7 mouse cellular contexts compared by ENCODE assay signal in the genomic region with DNA sequence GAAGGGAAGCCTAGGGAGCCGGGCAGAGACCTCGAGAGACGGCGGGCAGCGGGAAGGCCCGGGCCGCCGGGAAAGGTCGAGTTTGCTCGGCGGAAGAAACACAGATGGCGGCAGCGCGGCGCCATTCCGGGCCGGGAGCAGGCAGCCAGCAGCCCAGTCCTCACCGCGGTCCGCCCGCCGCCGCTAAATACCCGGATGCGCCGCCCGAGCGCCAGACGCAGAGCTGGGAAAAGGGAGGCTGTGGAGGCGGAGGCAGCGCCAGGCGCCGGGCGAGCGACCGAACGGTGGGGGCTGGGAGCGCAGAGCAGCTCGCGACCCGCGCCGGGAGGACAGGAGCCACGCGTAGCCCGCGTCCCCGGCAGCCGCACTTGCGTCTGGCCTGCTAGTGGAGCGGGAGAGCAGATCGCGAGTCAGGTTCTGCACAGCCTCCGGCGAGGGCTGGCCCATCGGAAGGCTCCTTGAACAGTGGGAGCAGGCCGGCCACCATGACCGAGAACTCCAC. TPM values are rescaled to one million over a fixed set of nuclear protein-coding genes. Genes with fewer than 3 reads are reported as not detected.
DNase-seq lines count a peak whose midpoint lies in the region; ATAC-seq and TF ChIP-seq lines count a peak whose summit lies in the region.

A gene (plus strand): TSS at position 214 of the 502 bp plus-strand sequence.

- TF ChIP-seq CTCF in kidney, adult 2 months (conservative IDR thresholded peaks at IDR 0.05; ENCODE audit: insufficient read depth, insufficient read length, low read depth, low read length) = no peak
- TF ChIP-seq CTCF in small intestine, adult 2 months (IDR thresholded peaks at IDR 0.05; ENCODE audit: extremely low read depth, insufficient read length, insufficient replicate concordance, low read depth, low read length) = no peak

- H3K4me3 ChIP-seq in embryonic facial prominence, embryonic 11.5 days (ENCODE audit: low read depth, low read length) = peak within 1 kb of the TSS; percentile 58
- H3K4me3 ChIP-seq in kidney, adult 2 months (ENCODE audit: insufficient read depth, low read depth, low read length) = peak within 1 kb of the TSS; percentile 69
- peak within 1 kb of the TSS; percentile 82 for H3K4me3 ChIP-seq in limb, embryonic 11.5 days (ENCODE audit: low read depth, low read length)
- H3K4me3 ChIP-seq in midbrain, embryonic 13.5 days (replicated peaks) = peak within 1 kb of the TSS; percentile 60
- peak within 1 kb of the TSS; percentile 98 for H3K4me3 ChIP-seq in small intestine, adult 2 months (ENCODE audit: low read depth, low read length)

- H3K36me3 ChIP-seq in embryonic facial prominence, embryonic 11.5 days (replicated peaks; ENCODE audit: control insufficient read depth, insufficient read depth, low read depth, low read length) = no peaks in the 10 kb centered on the region
- no peaks in the 10 kb centered on the region for H3K36me3 ChIP-seq in kidney, adult 2 months (ENCODE audit: control insufficient read depth, insufficient read depth, low read length)
- no peaks in the 10 kb centered on the region for H3K36me3 ChIP-seq in limb, embryonic 11.5 days (ENCODE audit: control insufficient read depth, insufficient read depth, low read length)
- H3K36me3 ChIP-seq in midbrain, embryonic 13.5 days = no peaks in the 10 kb centered on the region
- H3K36me3 ChIP-seq in small intestine, adult 2 months (ENCODE audit: control insufficient read depth, insufficient read depth, low read length) = no peaks in the 10 kb centered on the region

- H3K4me2 ChIP-seq in embryonic facial prominence, embryonic 11.5 days (ENCODE audit: low read depth, low read length) = peak within 1 kb of the TSS; percentile 93
- peak within 1 kb of the TSS; percentile 99 for H3K4me2 ChIP-seq in limb, embryonic 11.5 days (ENCODE audit: low read depth, severe bottlenecking)
- peak within 1 kb of the TSS; percentile 99 for H3K4me2 ChIP-seq in midbrain, embryonic 13.5 days (replicated peaks)

- peak within 1 kb of the TSS; percentile 100 for H3K9ac ChIP-seq in embryonic facial prominence, embryonic 11.5 days (replicated peaks; ENCODE audit: low read length)
- peak within 1 kb of the TSS; percentile 100 for H3K9ac ChIP-seq in limb, embryonic 11.5 days (ENCODE audit: low read length)
- peak within 1 kb of the TSS; percentile 99 for H3K9ac ChIP-seq in midbrain, embryonic 13.5 days (replicated peaks)

- DNase-seq in adrenal gland, postnatal 25 days = peak; percentile 97
- peak; percentile 94 for DNase-seq in embryonic facial prominence, embryonic 11.5 days (ENCODE audit: low spot score)
- peak; percentile 94 to 96 for DNase-seq in heart, adult 18-20 months
- DNase-seq in kidney, adult 2 months = peak; percentile 96
- DNase-seq in limb, embryonic 11.5 days (ENCODE audit: low spot score) = peak; percentile 98

- peak within 1 kb of the TSS; percentile 94 for H3K27ac ChIP-seq in embryonic facial prominence, embryonic 11.5 days (replicated peaks; ENCODE audit: low read depth, low read length)
- H3K27ac ChIP-seq in kidney, adult 2 months (ENCODE audit: insufficient read depth, low read depth, low read length) = peak within 1 kb of the TSS; percentile 89
- peak within 1 kb of the TSS; percentile 98 for H3K27ac ChIP-seq in limb, embryonic 11.5 days (replicated peaks; ENCODE audit: low read depth, low read length)
- H3K27ac ChIP-seq in midbrain, embryonic 13.5 days = peak within 1 kb of the TSS; percentile 96
- H3K27ac ChIP-seq in small intestine, adult 2 months (ENCODE audit: insufficient read depth, low read depth, low read length) = peak within 1 kb of the TSS; percentile 92

- ATAC-seq in embryonic facial prominence, embryonic 11.5 days (replicated peaks; ENCODE audit: insufficient number of reproducible peaks, low FRiP score, low TSS enrichment, low read depth) = peak; percentile 63
- peak; percentile 79 for ATAC-seq in limb, embryonic 11.5 days (ENCODE audit: insufficient number of reproducible peaks, low FRiP score, low TSS enrichment, low read depth)
- peak; percentile 80 for ATAC-seq in midbrain, embryonic 13.5 days

- no peaks in the 10 kb centered on the region for H3K27me3 ChIP-seq in embryonic facial prominence, embryonic 11.5 days (ENCODE audit: control insufficient read depth, insufficient read depth, low read length)
- no peaks in the 10 kb centered on the region for H3K27me3 ChIP-seq in kidney, adult 2 months (replicated peaks; ENCODE audit: control insufficient read depth, insufficient read depth, low read length)
- H3K27me3 ChIP-seq in limb, embryonic 11.5 days (ENCODE audit: control insufficient read depth, insufficient read depth, low read length) = no peaks in the 10 kb centered on the region
- H3K27me3 ChIP-seq in midbrain, embryonic 13.5 days = peaks cover 8% of the 10 kb centered on the region; the same call in 1 of the 2 replicates
- no peaks in the 10 kb centered on the region for H3K27me3 ChIP-seq in small intestine, adult 2 months (ENCODE audit: control insufficient read depth, insufficient read depth, low read length)

- no peaks in the 10 kb centered on the region for H3K9me3 ChIP-seq in embryonic facial prominence, embryonic 11.5 days (replicated peaks; ENCODE audit: control insufficient read depth, low read length)
- no peaks in the 10 kb centered on the region for H3K9me3 ChIP-seq in limb, embryonic 11.5 days (ENCODE audit: control insufficient read depth, low read length)
- H3K9me3 ChIP-seq in midbrain, embryonic 13.5 days = no peaks in the 10 kb centered on the region

- H3K4me1 ChIP-seq in embryonic facial prominence, embryonic 11.5 days (ENCODE audit: control insufficient read depth, insufficient read depth, low read length) = peaks cover 5% of the 10 kb centered on the region; the same call in 1 of the 2 replicates
- peaks cover 14% of the 10 kb centered on the region; the same call in 1 of the 2 replicates for H3K4me1 ChIP-seq in kidney, adult 2 months (ENCODE audit: control insufficient read depth, insufficient read depth, low read length)
- H3K4me1 ChIP-seq in limb, embryonic 11.5 days (ENCODE audit: control insufficient read depth, insufficient read depth, low read length) = peaks cover 24% of the 10 kb centered on the region
- peaks cover 62% of the 10 kb centered on the region for H3K4me1 ChIP-seq in midbrain, embryonic 13.5 days (replicated peaks)
- H3K4me1 ChIP-seq in small intestine, adult 2 months (ENCODE audit: control insufficient read depth, insufficient read depth, insufficient read length, low read length) = peaks cover 18% of the 10 kb centered on the region

- peak; percentile 88 for TF ChIP-seq POLR2A in kidney, adult 2 months (IDR thresholded peaks at IDR 0.05; ENCODE audit: low read depth, low read length)
- peak; percentile 90 for TF ChIP-seq POLR2A in small intestine, adult 2 months (IDR thresholded peaks at IDR 0.05; ENCODE audit: low read depth, low read length)

- WGBS in embryonic facial prominence, embryonic 11.5 days = under 1% methylated on average over 57 of the region's 58 CpGs
- WGBS in kidney, adult 2 months = under 1% methylated on average over 58 of the region's 58 CpGs
- under 1% methylated on average over 51 of the region's 58 CpGs for WGBS in limb, embryonic 11.5 days
- WGBS in midbrain, embryonic 13.5 days = 1% methylated on average over 58 of the region's 58 CpGs
- under 1% methylated on average over 47 of the region's 58 CpGs for WGBS in small intestine, adult 2 months

RNA-seq across cellular contexts. Expression of the gene that starts here (rescaled TPM):
- total RNA-seq in adrenal gland, postnatal 25 days (2021) = 159 and 217 TPM in 2 replicates
- polyA plus RNA-seq in embryonic facial prominence, embryonic 11.5 days (2014; fragmentation: Nextera tagmentation; extraction: Ambion mirVana) = 315 and 326 TPM in 2 replicates
- 10 to 100 TPM; 62.5 to 70.0 TPM for total RNA-seq in heart, adult 18-20 months (2021)
- polyA plus RNA-seq in kidney, adult 2 months (2012; rRNA removed) = 123 and 145 TPM in 2 replicates
- 271 and 369 TPM in 2 replicates for polyA plus RNA-seq in limb, embryonic 11.5 days (2014; fragmentation: Nextera tagmentation; extraction: Ambion mirVana)
- polyA plus RNA-seq in midbrain, embryonic 13.5 days (2015; fragmentation: Nextera tagmentation; extraction: Ambion mirVana) = 329 and 351 TPM in 2 replicates
- 120 and 218 TPM in 2 replicates for polyA plus RNA-seq in small intestine, adult 2 months (2012; rRNA removed)

Comparison
In these comparisons a context has a peak if more than half of its experiments do, and no peak if none do; other contexts are left out.
1. Peak in every context shown above with its lines: DNase-seq, ATAC-seq, H3K4me3 ChIP-seq and H3K27ac ChIP-seq.